Mouse (Mus musculus) urinary bladder, postnatal 36 days (tissue): ENCODE measurements around the gene Zfp653.
"Not testable (repeated sequence)": the region's sequence is repeated elsewhere in the genome, so short reads cannot be mapped to it uniquely, and the experiment has no call there.

ENCODE experiments used
- DNase-seq, 2 experiments: peaks; one replicate each; pipeline ENCODE4 v3.0.0; 2022; ENCODE audit warnings: low spot score in 2 of 2, mixed read lengths in 1 of 2

Gene Zfp653

DNA sequence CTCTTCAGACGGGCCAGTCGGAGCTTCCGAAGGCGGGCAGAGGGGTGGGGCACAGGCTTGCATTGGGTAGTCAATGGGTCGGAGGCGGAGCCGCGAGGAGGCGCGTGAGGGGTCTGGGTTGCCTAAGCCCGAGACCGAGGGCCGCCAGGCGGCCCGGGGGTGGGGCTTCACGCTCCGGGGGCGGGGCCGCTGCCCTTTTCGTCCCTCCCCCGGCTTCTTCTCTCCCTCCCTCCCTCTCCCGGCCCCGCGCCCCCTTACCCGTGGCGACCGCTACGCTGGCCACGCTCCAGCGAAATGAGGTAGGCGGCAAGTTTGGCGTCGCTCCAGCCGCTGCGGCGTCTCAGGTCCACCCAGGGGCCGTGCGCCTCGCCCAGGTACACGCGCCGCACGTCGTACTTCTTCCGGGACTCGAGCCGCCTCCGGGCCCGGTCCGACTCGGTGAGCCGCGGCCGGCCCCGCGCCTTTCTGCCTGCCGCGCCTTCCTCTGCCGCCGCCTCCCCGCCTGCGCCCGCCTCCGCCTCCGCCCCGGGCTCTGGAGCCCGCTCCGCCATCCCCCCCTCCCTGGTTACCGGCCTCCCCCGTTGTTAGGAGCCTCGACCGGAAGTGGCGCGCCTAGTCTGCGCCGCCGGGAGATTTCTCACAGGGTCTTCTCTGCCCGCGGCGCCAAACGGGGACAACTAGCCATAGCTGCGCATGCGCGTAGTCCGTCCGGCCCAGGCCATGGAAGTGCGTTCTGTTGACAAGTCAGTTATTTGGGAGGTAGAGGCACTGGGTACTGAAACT, at the start of gene Zfp653, which contains the start of gene Gm49318:
Gene Zfp653, minus strand, starts transcription at position 586 of the 783 bp plus-strand sequence.
Gene Gm49318, minus strand, starts transcription at position 469 of the 783 bp plus-strand sequence.
- DNase-seq: peak; percentile 92 to 97

DNA sequence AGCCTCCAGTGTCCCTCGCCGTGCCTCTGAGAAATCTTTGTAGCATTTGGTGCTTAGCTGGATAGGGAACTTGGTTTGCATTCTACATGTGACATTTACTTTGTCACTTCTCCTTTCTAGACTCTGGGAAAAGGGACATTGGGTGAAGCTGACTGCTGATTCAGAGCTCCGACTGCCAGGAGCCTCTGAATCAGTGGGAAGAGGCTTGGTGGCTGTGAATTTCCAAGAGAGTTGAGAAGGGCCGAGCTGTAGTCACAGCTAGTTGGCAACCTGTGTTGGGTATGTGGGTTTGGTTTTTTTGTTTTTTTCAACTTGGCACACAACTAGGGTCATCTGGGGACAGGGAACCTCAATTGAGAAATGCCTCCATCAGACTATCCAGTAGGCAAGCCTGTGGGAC, 48.4 kb upstream of the Zfp653 start:
- no peak for DNase-seq

- peak; percentile 26 to 50 for DNase-seq
Measured at GRCm38 (mm10) chr9:22117754-22118456, 46.7 kb upstream of the Zfp653 start.

DNA sequence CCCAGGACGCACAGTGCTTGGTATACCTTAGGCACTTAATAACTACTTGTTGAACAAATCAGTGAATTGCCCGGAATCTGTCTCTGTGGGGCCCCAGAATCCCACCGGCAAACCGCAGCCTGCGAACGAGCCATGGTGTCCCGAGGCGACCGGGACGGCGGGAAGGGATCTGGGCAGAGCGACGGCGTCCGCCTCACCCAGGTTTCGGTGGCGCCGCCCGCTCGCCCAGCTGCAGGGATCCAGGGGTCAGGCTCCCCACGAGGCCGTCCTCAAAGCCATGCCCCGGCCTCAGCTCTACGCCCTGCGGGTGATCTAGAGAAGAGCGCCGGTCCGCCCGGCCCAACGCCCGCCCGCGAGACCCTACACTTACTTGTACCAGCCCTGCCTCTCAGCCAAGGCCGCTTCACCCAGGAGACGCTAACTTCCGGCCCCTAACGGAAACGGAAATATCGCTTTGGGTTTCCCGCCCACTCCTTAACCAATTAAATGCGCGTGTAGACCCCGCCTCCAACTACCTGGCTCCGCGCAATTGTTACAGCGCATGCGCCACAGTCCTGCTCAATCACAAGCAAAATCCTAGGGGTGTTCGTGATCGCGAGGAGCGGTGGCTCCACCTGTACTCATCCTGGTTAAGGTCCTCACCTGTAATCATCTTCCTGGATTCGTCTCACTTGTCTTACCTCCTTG, 45.7 kb upstream of the Zfp653 start, which contains the start of gene Elof1:
Gene Elof1, minus strand, starts transcription at position 433 of the 687 bp plus-strand sequence.
- DNase-seq: peak; percentile 92 to 93

- no peak for DNase-seq
Measured at GRCm38 (mm10) chr9:22116086-22116485, 44.9 kb upstream of the Zfp653 start.

DNA sequence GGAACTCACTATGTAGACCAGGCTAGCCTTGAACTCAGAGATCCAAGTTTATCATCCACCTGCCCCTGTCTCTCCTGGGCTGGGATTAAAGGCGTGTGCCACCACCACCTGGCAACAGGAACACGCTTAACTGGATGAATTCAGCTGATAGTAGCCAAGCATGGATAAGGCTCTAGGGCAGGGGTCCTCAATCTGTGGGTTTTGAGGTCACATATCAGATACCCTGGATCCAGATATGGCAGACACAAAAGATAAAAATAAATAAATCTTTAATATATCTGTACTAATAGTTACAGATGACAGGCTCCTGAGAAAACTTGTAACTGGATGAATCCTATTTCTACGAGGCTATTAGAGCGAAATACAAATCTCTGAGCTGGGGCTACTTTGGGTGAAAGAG, 44.5 kb upstream of the Zfp653 start:
- no peak for DNase-seq

- no peak for DNase-seq
Measured at GRCm38 (mm10) chr9:22108194-22108593, 37.0 kb upstream of the Zfp653 start.

- DNase-seq: no peak
Measured at GRCm38 (mm10) chr9:22099922-22100321, 28.7 kb upstream of the Zfp653 start.

GRCm38 (mm10) chr9:22098993-22099696, 28.0 kb upstream of the Zfp653 start, which contains the start of gene Cnn1:
Gene Cnn1, plus strand, starts transcription at chr9:22099216.
- DNase-seq: peak in 1 of 2 experiments; percentile 39

DNA sequence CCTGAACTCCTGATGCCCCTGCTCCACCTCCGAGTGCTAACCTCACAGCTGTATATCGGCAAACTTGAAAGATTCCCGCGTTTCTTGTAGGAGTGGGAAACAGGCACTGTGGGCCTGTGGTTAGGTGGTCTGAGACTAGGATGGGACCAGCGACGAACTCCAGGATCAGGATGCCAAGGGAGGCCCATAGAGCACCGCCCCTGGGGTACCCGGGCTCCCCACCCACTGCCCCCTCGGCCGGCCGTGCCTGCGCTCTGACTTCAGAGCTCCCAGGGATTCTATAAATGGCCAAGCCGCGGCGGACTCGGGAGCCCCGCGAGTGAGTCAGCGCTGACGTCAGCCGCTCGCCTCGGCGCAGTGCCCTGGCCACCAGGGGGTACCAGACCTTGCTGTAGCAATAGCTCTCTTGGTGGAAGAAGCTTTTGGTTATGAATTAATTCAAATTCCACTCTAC, 24.7 kb upstream of the Zfp653 start:
- DNase-seq: peak; percentile 68 to 88

DNA sequence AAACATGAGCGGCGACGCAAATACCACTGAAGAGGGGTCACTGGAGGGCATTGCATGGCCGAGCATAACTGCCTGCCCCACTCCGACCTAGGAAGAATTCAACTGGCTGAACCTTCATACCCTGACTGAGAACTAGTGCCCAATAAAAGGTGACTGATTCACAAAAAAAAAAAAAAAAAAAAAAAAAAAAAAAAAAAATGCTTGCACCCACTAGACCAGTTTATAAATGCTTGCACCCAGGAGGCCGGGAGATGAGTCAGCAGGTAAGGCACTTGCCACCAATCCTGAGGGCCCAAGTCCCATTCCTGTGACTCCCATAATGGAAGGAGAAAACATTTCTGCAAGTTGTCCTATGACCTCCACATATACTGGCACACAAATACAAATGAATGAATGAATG, 21.6 kb upstream of the Zfp653 start:
- no peak for DNase-seq

- DNase-seq: no peak
Measured at GRCm38 (mm10) chr9:22089986-22090385, 18.8 kb upstream of the Zfp653 start.

GRCm38 (mm10) chr9:22089281-22089680, 18.1 kb upstream of the Zfp653 start:
- DNase-seq: no peak

DNA sequence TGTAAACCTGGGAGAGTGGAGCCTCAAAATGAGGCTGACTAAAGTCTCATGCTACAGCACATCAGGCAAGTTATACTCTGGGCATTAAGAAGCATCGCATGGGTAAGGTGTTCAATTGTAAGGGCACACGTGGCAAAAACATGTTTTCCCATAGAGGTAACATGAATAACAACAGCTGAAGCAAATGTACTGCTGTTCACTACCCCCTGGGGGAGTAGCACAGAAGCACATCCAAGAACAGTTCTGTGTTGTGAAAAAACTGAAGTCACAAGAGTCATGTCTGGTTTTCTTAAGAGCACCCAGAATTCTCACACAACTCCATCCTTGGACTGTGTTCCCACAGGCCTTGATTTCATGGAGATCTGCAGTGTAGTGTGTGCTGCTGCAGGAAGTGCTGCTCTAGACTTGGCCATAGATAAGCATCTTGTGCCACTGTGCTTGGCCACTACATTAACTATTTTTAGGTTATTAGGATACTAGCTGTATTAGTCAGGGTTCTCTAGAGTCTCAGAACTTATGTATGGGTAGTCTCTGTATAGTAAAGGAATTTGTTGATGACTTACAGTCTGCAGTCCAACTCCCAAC, 15.9 kb upstream of the Zfp653 start:
- DNase-seq: no peak

DNA sequence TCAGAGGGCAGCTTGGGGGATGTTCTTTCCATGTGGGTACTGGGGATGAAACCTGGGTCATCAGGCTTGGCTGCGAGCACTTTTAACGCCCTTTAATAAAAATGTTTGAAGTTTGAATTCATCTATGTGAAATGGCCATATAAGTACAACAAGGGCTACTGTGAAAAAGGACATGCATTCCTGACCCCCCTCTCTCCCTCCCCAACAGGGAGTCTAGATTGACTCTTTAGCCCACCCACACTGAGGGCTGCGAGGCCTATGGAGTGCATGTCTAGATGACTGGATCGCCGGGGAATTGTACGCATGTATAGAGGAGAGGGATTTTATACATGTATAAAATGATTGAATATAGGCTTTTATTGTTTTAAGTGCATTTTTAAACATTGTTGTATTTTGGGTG, 14.8 kb upstream of the Zfp653 start:
- no peak for DNase-seq

DNA sequence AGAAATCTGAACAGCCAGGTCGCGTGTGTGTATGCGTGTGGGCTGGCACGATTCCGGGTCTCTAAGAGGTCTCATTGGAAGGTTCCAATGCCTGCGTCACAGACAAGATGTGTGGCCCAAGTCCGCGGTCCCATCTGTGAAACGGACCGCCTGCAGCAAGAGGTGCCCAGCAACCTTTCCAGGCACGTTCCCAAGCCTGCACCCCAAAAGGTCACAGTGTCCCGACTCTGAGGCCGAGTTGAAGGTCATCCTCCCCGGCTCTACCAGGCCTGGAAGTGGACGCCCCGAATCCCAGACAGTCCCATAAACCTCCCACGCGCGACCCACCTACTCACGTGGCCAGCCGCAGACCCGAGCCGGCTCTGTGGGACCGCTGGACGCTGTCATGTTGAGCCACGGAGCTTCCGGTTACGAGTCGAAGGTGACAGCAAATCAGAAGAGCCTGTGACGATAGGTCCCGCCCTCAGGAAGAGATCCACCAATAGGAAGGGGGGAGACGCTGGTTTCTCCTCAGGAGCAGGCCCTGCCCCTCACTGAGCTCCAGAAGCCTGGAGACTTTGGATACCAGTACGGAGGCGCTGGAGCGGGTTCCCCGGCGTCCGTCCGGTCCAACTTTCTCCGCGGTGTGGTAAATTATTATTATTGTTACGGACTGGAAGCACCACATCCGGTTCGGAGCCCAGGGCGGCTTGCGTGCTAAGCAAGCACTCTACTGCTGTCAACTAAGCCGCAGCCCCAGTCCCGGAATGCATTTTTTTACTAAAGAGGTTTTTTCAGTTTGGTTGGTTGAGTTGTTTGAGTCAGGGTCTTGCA, 14.1 kb upstream of the Zfp653 start, which contains the start of gene Ecsit:
Gene Ecsit, minus strand, starts transcription at position 417 of the 813 bp plus-strand sequence.
- DNase-seq: peak; percentile 88 to 92

DNA sequence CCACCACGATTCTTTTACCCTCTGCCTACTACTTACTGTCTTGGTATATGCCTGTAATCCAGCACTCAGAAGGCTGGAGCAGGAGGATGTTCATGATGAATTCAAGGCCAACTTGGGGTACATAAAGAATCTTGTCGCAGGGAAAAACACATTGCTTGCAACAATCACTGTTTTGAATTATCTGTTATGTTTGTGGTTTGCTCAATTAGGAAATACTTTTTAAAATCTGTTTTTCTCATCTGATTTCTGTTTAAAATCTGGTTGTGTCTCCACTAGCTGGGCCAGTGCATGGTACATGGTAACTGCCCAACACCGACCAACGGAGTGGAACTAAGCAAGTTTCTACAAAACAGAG, 13.5 kb upstream of the Zfp653 start:
- no peak for DNase-seq

GRCm38 (mm10) chr9:22076223-22076622, 5.0 kb upstream of the Zfp653 start:
- no peak for DNase-seq

GRCm38 (mm10) chr9:22075778-22076177, 4.6 kb upstream of the Zfp653 start:
- DNase-seq: not testable (repeated sequence)

GRCm38 (mm10) chr9:22072276-22072675, 1.1 kb upstream of the Zfp653 start:
- no peak for DNase-seq
